Mouse (Mus musculus) kidney, embryonic 16.5 days (tissue): ENCODE measurements around the gene Zc3h12c. TPM values are rescaled to one million over a fixed set of nuclear protein-coding genes. Genes with fewer than 3 reads are reported as not detected.

Experiments used
- ATAC-seq: fragments of 200-750 bp; cut with Nextera tagmentation; 2 replicates; pipeline ENCODE4 v1.8.0; 2017; ENCODE audit warnings: moderate TSS enrichment; ENCODE audit not compliant: low FRiP score, low TSS enrichment
- H3K27ac ChIP-seq: fragments of 300-500 bp; sonication (generic); 2 replicates; pipeline ENCODE4 v1.5.1; 2014; ENCODE audit warnings: low read length
- H3K27me3 ChIP-seq: fragments of 300-500 bp; sonication (generic); 2 replicates; pipeline ENCODE4 v1.6.1; 2014; ENCODE audit warnings: low read length, control low read depth, mixed read lengths; ENCODE audit not compliant: insufficient read depth
- H3K36me3 ChIP-seq: fragments of 300-500 bp; sonication (generic); 2 replicates; pipeline ENCODE4 v1.6.1; 2014; ENCODE audit warnings: low read length, control low read depth, mixed read lengths; ENCODE audit not compliant: insufficient read depth
- H3K4me1 ChIP-seq: fragments of 300-500 bp; sonication (generic); 2 replicates; pipeline ENCODE4 v1.6.1; 2014; ENCODE audit warnings: low read length, control low read depth, mixed read lengths; ENCODE audit not compliant: insufficient read depth
- H3K4me2 ChIP-seq: fragments of 300-500 bp; sonication (generic); replicated peaks from 2 replicates; pipeline ENCODE4 v1.6.1; 2014; ENCODE audit warnings: low read depth, low read length
- H3K4me3 ChIP-seq: fragments of 300-500 bp; sonication (generic); 2 replicates; pipeline ENCODE4 v1.5.1; 2014; ENCODE audit warnings: mild to moderate bottlenecking, low read length
- H3K9ac ChIP-seq: fragments of 300-500 bp; sonication (generic); replicated peaks from 2 replicates; pipeline ENCODE4 v1.6.1; 2014; ENCODE audit warnings: low read length
- H3K9me3 ChIP-seq: fragments of 300-500 bp; sonication (generic); 2 replicates; pipeline ENCODE4 v1.6.1; 2016; ENCODE audit warnings: low read length, control low read depth
- WGBS: fragments of 180-500 bp; shearing (Covaris S2); extraction: QIAGEN DNeasy Blood & Tissue Kit; methylation state at CpG from one replicate; pipeline ENCODE4 v1.1.7; 2014; 5-methylcytosine and 5-hydroxymethylcytosine counted together
- polyA plus RNA-seq: library from polyadenylated mRNA; unstranded; fragments of >200 nt; fragmentation: Nextera tagmentation; extraction: Ambion mirVana; gene quantifications from 2 replicates; pipeline ENCODE4 v1.2.1, GENCODE M21; 2015

Zc3h12c gene
- polyA plus RNA-seq, 1 experiment from 2014 or later = 3.0 TPM

DNA sequence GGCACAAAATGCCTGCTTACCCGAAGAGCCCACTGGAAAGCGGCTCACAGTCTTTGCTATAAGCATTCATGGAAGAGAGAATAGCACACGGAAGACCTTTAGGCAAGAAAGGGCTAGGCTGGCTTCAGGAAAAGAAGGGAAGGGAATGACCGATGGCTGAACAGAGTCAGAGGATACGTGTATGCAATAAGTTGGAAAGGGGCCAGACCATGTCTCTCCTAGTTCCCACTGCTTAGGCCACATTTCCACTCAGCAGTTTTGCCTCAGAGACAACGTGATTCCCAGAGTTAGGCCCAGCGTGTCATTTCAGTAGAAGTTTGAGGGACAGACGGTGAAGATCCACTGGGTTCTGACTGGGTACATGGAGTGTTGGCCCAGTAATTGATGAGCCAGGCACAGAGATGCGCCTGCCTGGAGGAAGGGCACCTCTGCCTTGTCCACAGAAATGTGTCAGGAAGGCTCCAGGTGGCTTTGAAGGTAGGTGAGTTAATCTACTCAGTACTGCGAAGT lies 73.8 kb downstream of the Zc3h12c start:
- Histone ChIP-seq H3K27me3 (no peaks in the 10 kb centered on the region), H3K4me2 (no peak overlapping the region), H3K4me1 (0 out of 2 replicates have a peak, but pooled peaks cover 5% of the 10 kb centered on the region), H3K27ac (no peak overlapping the region), H3K9me3 (no peaks in the 10 kb centered on the region), H3K36me3 (peaks cover 3% of the 10 kb centered on the region), H3K9ac (no peak overlapping the region), H3K4me3 (no peak overlapping the region)
- ATAC-seq = no peak
- 77% methylated on average over 10 of the region's 10 CpGs for WGBS

DNA sequence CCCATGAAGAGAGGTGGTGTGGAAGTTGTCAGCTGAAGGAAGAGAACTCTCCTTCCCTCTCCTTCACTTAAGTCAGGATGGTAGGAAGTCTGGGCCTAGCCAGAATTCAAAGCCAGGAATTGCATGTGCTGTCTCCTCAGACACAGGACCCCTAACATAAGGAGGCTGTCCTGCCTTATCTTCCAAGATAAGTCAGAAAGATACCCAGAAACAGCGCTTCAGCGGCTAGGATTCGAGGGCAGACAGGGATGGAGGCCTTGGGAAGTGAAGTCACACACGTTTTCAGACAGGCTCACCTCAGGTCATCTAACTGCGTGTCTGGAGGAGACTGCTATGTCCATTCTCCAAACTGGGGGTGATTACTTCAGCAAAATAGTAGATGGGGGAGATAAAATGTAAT lies 74.4 kb downstream of the Zc3h12c start:
- Histone ChIP-seq H3K27ac (peak overlapping the region; percentile 15; the same call in 1 of the 2 replicates), H3K9me3 (no peaks in the 10 kb centered on the region), H3K4me3 (no peak overlapping the region), H3K36me3 (peaks cover 3% of the 10 kb centered on the region), H3K4me2 (no peak overlapping the region), H3K9ac (no peak overlapping the region), H3K4me1 (0 out of 2 replicates have a peak, but pooled peaks cover 5% of the 10 kb centered on the region), H3K27me3 (no peaks in the 10 kb centered on the region)
- ATAC-seq = no peak
- 84% methylated on average over 5 of the region's 5 CpGs for WGBS

DNA sequence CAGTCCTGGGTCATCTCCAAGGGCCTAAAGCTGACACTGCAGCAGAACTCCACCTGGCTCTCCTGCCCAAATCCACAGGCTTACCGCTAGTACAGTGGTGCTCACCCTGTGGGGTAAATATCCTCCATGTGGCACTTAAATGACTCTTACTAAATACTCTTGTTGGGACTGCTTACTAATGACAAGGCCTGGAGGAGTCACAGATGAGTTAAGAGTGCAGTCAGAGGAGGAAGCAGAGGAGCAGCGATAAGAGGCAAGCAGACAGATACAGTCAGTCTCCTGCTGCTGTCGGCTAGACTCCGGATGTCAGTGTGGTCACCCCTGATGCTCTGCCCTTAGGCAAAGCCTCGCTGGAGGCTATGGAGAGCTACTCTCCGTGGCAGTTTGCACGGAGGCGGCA lies 75.3 kb downstream of the Zc3h12c start:
- Histone ChIP-seq H3K9me3 (no peaks in the 10 kb centered on the region), H3K9ac (no peak overlapping the region), H3K27me3 (no peaks in the 10 kb centered on the region), H3K4me3 (no peak overlapping the region), H3K4me2 (no peak overlapping the region), H3K36me3 (peaks cover 4% of the 10 kb centered on the region), H3K27ac (no peak overlapping the region), H3K4me1 (0 out of 2 replicates have a peak, but pooled peaks cover 5% of the 10 kb centered on the region)
- 64% methylated on average over 8 of the region's 8 CpGs for WGBS
- ATAC-seq = 0 out of 2 replicates have a peak, but pooled peaks have one; percentile 17

DNA sequence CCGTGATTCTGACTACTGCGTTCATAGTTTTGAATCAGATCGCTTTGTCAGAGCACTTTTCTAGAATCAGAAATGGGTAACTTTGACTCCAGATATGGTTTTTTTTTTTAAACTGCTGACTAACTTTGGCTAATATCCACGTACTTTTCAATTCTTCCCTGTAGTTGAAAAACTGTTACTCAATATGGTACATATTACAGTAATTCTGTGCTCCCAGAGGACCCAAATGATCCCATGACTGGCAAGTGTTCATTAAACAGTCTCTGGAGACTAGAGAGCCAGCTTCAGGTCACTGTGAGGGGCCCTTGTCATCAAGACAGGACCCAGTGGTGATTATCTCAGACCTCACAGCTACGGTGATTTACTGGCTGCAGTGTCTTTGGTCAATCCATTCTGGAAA lies 76.1 kb downstream of the Zc3h12c start:
- 85% methylated on average over 5 of the region's 5 CpGs for WGBS
- Histone ChIP-seq H3K4me2 (no peak overlapping the region), H3K27me3 (no peaks in the 10 kb centered on the region), H3K4me3 (no peak overlapping the region), H3K4me1 (0 out of 2 replicates have a peak, but pooled peaks cover 5% of the 10 kb centered on the region), H3K27ac (no peak overlapping the region), H3K36me3 (peaks cover 8% of the 10 kb centered on the region), H3K9ac (no peak overlapping the region), H3K9me3 (no peaks in the 10 kb centered on the region)
- no peak for ATAC-seq

DNA sequence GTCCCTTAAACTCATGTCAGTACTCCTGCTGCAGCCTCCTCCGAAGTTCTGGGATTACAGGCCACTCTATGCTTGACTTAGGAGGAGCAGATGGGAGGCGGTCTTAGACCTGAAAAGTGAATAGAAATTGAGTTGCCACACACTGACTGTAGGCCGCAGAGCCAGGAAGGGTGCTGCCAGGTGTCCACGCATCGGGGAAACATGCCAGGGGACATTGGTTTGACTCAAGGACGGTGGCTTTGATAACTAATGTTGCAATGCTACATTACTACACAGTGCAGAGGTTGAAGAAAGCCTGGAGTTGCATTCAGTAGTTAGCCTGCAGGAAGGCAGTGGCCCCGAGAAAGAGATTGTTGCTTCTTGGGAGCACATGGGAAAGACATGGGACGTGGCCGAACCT lies 76.6 kb downstream of the Zc3h12c start:
- Histone ChIP-seq H3K27me3 (no peaks in the 10 kb centered on the region), H3K4me2 (no peak overlapping the region), H3K27ac (no peak overlapping the region), H3K9ac (no peak overlapping the region), H3K4me3 (no peak overlapping the region), H3K9me3 (no peaks in the 10 kb centered on the region), H3K36me3 (peaks cover 13% of the 10 kb centered on the region), H3K4me1 (0 out of 2 replicates have a peak, but pooled peaks cover 5% of the 10 kb centered on the region)
- 90% methylated on average over 9 of the region's 9 CpGs for WGBS
- no peak for ATAC-seq

DNA sequence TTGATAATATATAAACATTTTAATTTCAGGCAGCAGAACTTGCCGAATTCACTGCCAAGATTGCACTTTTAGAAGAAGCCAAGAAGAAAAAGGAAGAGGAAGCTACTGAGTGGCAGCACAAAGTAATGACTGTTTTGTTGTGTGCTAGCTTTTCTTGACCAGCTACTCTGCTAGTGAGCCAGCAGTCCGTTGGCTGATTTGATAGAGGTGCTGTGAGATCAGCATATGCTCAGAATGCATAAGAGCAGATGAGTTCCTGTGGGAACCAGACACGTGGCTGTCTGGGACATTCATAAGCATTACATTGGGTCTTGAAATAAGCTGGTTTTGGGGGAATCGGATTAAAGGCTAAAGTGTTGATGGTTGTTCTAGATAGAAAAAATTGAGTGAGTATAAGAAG lies 86.0 kb downstream of the Zc3h12c start:
- Histone ChIP-seq H3K27ac (no peak overlapping the region), H3K36me3 (peaks cover 54% of the 10 kb centered on the region), H3K4me1 (no peaks in the 10 kb centered on the region), H3K27me3 (no peaks in the 10 kb centered on the region), H3K9me3 (no peaks in the 10 kb centered on the region), H3K4me2 (no peak overlapping the region), H3K4me3 (no peak overlapping the region), H3K9ac (no peak overlapping the region)
- no peak for ATAC-seq
- 92% methylated on average over 4 of the region's 4 CpGs for WGBS

DNA sequence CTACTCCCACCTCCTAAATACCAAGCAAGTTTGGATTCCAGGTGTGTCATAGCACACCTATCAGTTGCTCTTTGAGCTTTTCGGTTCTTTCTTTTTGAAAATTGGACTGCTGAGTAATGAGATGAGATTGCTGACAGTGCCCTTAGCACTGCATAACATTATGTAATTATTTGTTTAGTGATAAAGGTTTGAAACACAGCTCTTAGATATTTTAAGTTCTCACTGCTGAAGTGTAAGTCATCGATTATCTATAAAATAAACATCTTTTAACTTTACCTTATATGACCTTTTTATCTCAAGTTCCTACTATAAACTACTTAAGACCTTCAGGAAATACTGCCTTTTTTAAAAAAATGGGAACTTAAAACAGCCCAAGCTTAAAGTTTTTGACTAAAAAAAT lies 86.4 kb downstream of the Zc3h12c start:
- no peak overlapping the region for H3K4me3 ChIP-seq
- H3K27me3 ChIP-seq = no peaks in the 10 kb centered on the region
- no peaks in the 10 kb centered on the region for H3K9me3 ChIP-seq
- H3K4me2 ChIP-seq = no peak overlapping the region
- H3K27ac ChIP-seq = no peak overlapping the region
- no peak for ATAC-seq
- H3K4me1 ChIP-seq = no peaks in the 10 kb centered on the region
- 83% methylated on average over 2 of the region's 2 CpGs for WGBS
- no peak overlapping the region for H3K9ac ChIP-seq
- peaks cover 54% of the 10 kb centered on the region for H3K36me3 ChIP-seq

DNA sequence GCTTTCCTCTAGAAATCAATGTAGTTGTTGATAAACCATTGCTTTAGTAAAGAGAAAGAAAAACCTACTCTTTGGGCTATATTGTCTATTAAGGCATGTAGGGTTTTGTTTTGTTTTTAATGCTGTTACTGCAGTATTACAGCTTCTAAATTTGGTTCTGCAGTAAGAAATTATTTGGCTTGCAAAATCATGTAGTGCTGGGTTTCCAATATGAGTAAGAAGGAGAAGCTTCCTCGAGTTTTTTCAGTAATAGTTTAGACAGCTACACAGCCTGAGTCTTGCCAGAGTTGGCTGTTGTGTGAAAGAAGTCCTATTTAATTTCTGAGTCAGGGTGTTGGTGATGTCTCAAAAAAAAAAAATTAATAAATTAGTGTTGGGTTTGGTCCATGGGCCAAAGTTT lies 90.7 kb downstream of the Zc3h12c start:
- H3K9me3 ChIP-seq = no peaks in the 10 kb centered on the region
- no peak overlapping the region for H3K27ac ChIP-seq
- no peak overlapping the region for H3K9ac ChIP-seq
- H3K4me3 ChIP-seq = no peak overlapping the region
- peaks cover 56% of the 10 kb centered on the region for H3K36me3 ChIP-seq
- ATAC-seq = no peak
- no peak overlapping the region for H3K4me2 ChIP-seq
- 77% methylated on average over 1 of the region's 1 CpGs for WGBS
- no peaks in the 10 kb centered on the region for H3K27me3 ChIP-seq
- no peaks in the 10 kb centered on the region for H3K4me1 ChIP-seq

DNA sequence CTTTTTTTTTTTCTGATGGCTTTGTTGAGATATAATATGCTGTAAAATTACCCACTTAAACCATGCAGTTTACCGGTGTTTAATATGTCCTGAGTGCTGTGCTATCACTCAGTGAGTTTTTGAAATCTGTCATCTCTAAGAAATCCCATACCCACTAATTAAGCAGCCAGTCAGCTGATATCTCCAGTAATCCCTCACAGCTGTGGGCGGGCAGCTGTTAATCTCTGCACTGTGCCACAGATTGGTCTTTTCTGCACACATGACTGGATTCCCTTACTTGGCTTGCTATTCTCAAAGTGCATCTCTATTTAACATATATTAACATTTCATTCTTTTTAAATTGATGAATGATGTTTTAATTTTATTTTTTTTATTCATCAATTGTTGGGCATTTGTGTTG lies 92.3 kb downstream of the Zc3h12c start:
- WGBS = 95% methylated on average over 2 of the region's 2 CpGs
- Histone ChIP-seq H3K9ac (no peak overlapping the region), H3K4me1 (no peaks in the 10 kb centered on the region), H3K27ac (no peak overlapping the region), H3K4me2 (no peak overlapping the region), H3K36me3 (peaks cover 59% of the 10 kb centered on the region), H3K9me3 (no peaks in the 10 kb centered on the region), H3K27me3 (no peaks in the 10 kb centered on the region), H3K4me3 (no peak overlapping the region)
- no peak for ATAC-seq

DNA sequence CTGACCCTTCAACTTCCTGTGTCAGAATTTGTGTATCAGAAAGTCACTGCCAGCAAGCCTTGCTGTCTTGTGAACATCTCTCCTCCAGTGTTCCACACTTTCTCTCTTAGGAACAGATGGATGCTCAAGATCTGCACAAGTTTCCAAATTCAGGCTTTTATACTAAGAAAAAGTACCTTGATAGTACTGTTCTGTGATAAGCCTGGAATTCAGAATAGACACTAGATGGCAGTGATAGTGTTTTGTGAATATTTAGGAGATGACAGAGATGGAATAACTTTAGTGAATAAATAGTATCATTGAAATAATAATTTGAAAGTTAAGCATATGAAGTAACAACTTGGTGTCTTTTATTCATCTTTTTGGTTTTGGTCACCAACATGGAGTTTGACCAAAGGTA lies 96.2 kb downstream of the Zc3h12c start:
- no peak for ATAC-seq
- Histone ChIP-seq H3K27me3 (no peaks in the 10 kb centered on the region), H3K4me3 (no peak overlapping the region), H3K9me3 (no peaks in the 10 kb centered on the region), H3K4me2 (no peak overlapping the region), H3K4me1 (no peaks in the 10 kb centered on the region), H3K27ac (no peak overlapping the region), H3K9ac (no peak overlapping the region), H3K36me3 (peaks cover 61% of the 10 kb centered on the region)
